Mouse (Mus musculus): ENCODE measurements at regions not wholly inside any gene's neighbourhood (a gene's known extent, or its start where the extent isn't known, plus 50 kb on each side); places are given as distances from the start of the nearest gene placed in this dataset.

- no peak overlapping the region for H3K27ac ChIP-seq (ENCODE audit: low read depth, low read length)
Measured at GRCm38 (mm10) chr10:115713896-115714295, 102.7 kb upstream of the Tspan8 start.

GRCm38 (mm10) chr10:115716178-115716577 lies 100.5 kb upstream of the Tspan8 start:
- Histone ChIP-seq H3K4me2 (ENCODE audit: low read depth) (no peak overlapping the region), H3K36me3 (ENCODE audit: insufficient read depth) (no peaks in the 10 kb centered on the region)
- ATAC-seq, result no peak

More at GRCm38 (mm10) chr10:115713896-115714295, 102.7 kb upstream of the Tspan8 start:
- 50% methylated on average over 6 of the region's 6 CpGs for WGBS
- Histone ChIP-seq H3K9ac (no peak overlapping the region), H3K4me1 (ENCODE audit: insufficient read depth) (0 out of 2 replicates have a peak, but pooled peaks cover 3% of the 10 kb centered on the region), H3K4me2 (ENCODE audit: low read depth) (no peak overlapping the region), H3K36me3 (ENCODE audit: insufficient read depth) (no peaks in the 10 kb centered on the region), H3K9me3 (ENCODE audit: low read length) (no peaks in the 10 kb centered on the region), H3K4me3 (ENCODE audit: low read depth, low read length) (no peak overlapping the region), H3K27me3 (ENCODE audit: insufficient read depth, low read length) (no peaks in the 10 kb centered on the region)
- DNase-seq (no peak), ATAC-seq (no peak)
- TF ChIP-seq CTCF (IDR thresholded peaks at IDR 0.05; ENCODE audit: low read depth), result no peak

GRCm38 (mm10) chr10:115717064-115717463 lies 99.6 kb upstream of the Tspan8 start:
- Histone ChIP-seq H3K4me3 (ENCODE audit: low read depth, low read length) (no peak overlapping the region), H3K27me3 (ENCODE audit: insufficient read depth, low read length) (no peaks in the 10 kb centered on the region), H3K9ac (no peak overlapping the region), H3K36me3 (ENCODE audit: insufficient read depth) (no peaks in the 10 kb centered on the region), H3K9me3 (ENCODE audit: low read length) (no peaks in the 10 kb centered on the region), H3K4me2 (ENCODE audit: low read depth) (no peak overlapping the region), H3K27ac (ENCODE audit: low read depth, low read length) (no peak overlapping the region), H3K4me1 (ENCODE audit: insufficient read depth) (0 out of 2 replicates have a peak, but pooled peaks cover 3% of the 10 kb centered on the region)
- no peak for ATAC-seq
- no peak for TF ChIP-seq CTCF (IDR thresholded peaks at IDR 0.05; ENCODE audit: low read depth)
- WGBS, result 96% methylated on average over 8 of the region's 8 CpGs
- no peak for DNase-seq

More at GRCm38 (mm10) chr10:115716178-115716577, 100.5 kb upstream of the Tspan8 start:
- H3K9me3 ChIP-seq (ENCODE audit: low read length), result no peaks in the 10 kb centered on the region
- H3K9ac ChIP-seq, result no peak overlapping the region
- no peak for TF ChIP-seq CTCF (IDR thresholded peaks at IDR 0.05; ENCODE audit: low read depth)
- DNase-seq, result no peak
- no peaks in the 10 kb centered on the region for H3K27me3 ChIP-seq (ENCODE audit: insufficient read depth, low read length)
- H3K27ac ChIP-seq (ENCODE audit: low read depth, low read length), result no peak overlapping the region
- H3K4me1 ChIP-seq (ENCODE audit: insufficient read depth), result 0 out of 2 replicates have a peak, but pooled peaks cover 3% of the 10 kb centered on the region
- 30% methylated on average over 9 of the region's 9 CpGs for WGBS
- H3K4me3 ChIP-seq (ENCODE audit: low read depth, low read length), result no peak overlapping the region

GRCm38 (mm10) chr10:115722589-115722988 lies 94.0 kb upstream of the Tspan8 start:
- no peak for TF ChIP-seq CTCF (IDR thresholded peaks at IDR 0.05; ENCODE audit: low read depth)

GRCm38 (mm10) chr10:115742634-115743347 lies 73.8 kb upstream of the Tspan8 start:
- ATAC-seq, result no peak
- H3K27me3 ChIP-seq (ENCODE audit: insufficient read depth, low read length), result no peaks in the 10 kb centered on the region
- 90% methylated on average over 10 of the region's 10 CpGs for WGBS
- no peak overlapping the region for H3K4me3 ChIP-seq (ENCODE audit: low read depth, low read length)
- no peaks in the 10 kb centered on the region for H3K9me3 ChIP-seq (ENCODE audit: low read length)
- no peaks in the 10 kb centered on the region for H3K4me1 ChIP-seq (ENCODE audit: insufficient read depth)
- no peak for DNase-seq
- H3K4me2 ChIP-seq (ENCODE audit: low read depth), result no peak overlapping the region
- no peak overlapping the region for H3K9ac ChIP-seq
- TF ChIP-seq CTCF (IDR thresholded peaks at IDR 0.05; ENCODE audit: low read depth), result no peak
- no peak overlapping the region for H3K27ac ChIP-seq (ENCODE audit: low read depth, low read length)
- H3K36me3 ChIP-seq (ENCODE audit: insufficient read depth), result no peaks in the 10 kb centered on the region

More at GRCm38 (mm10) chr10:115722589-115722988, 94.0 kb upstream of the Tspan8 start:
- Histone ChIP-seq H3K27ac (ENCODE audit: low read depth, low read length) (no peak overlapping the region), H3K27me3 (ENCODE audit: insufficient read depth, low read length) (no peaks in the 10 kb centered on the region), H3K9ac (no peak overlapping the region), H3K4me1 (ENCODE audit: insufficient read depth) (no peaks in the 10 kb centered on the region), H3K9me3 (ENCODE audit: low read length) (no peaks in the 10 kb centered on the region), H3K4me3 (ENCODE audit: low read depth, low read length) (no peak overlapping the region), H3K36me3 (ENCODE audit: insufficient read depth) (no peaks in the 10 kb centered on the region), H3K4me2 (ENCODE audit: low read depth) (no peak overlapping the region)
- DNase-seq (no peak), ATAC-seq (no peak)
- WGBS, result 91% methylated on average over 3 of the region's 3 CpGs

GRCm38 (mm10) chr10:115749844-115750243 lies 66.8 kb upstream of the Tspan8 start:
- no peak overlapping the region for H3K9ac ChIP-seq
- WGBS, result 38% methylated on average over 2 of the region's 2 CpGs
- H3K27ac ChIP-seq (ENCODE audit: low read depth, low read length), result no peak overlapping the region
- DNase-seq, result no peak
- H3K27me3 ChIP-seq (ENCODE audit: insufficient read depth, low read length), result no peaks in the 10 kb centered on the region
- no peaks in the 10 kb centered on the region for H3K9me3 ChIP-seq (ENCODE audit: low read length)
- TF ChIP-seq CTCF (IDR thresholded peaks at IDR 0.05; ENCODE audit: low read depth), result no peak
- no peaks in the 10 kb centered on the region for H3K4me1 ChIP-seq (ENCODE audit: insufficient read depth)
- no peak for ATAC-seq
- no peak overlapping the region for H3K4me2 ChIP-seq (ENCODE audit: low read depth)
- H3K36me3 ChIP-seq (ENCODE audit: insufficient read depth), result no peaks in the 10 kb centered on the region
- H3K4me3 ChIP-seq (ENCODE audit: low read depth, low read length), result no peak overlapping the region

- H3K36me3 ChIP-seq (ENCODE audit: insufficient read depth), result no peaks in the 10 kb centered on the region
- no peak overlapping the region for H3K4me2 ChIP-seq (ENCODE audit: low read depth)
- no peak overlapping the region for H3K27ac ChIP-seq (ENCODE audit: low read depth, low read length)
- no peak overlapping the region for H3K4me3 ChIP-seq (ENCODE audit: low read depth, low read length)
- TF ChIP-seq CTCF (IDR thresholded peaks at IDR 0.05; ENCODE audit: low read depth), result no peak
- DNase-seq, result no peak
- H3K9me3 ChIP-seq (ENCODE audit: low read length), result no peaks in the 10 kb centered on the region
- no peaks in the 10 kb centered on the region for H3K27me3 ChIP-seq (ENCODE audit: insufficient read depth, low read length)
- H3K4me1 ChIP-seq (ENCODE audit: insufficient read depth), result no peaks in the 10 kb centered on the region
- no peak for ATAC-seq
- no peak overlapping the region for H3K9ac ChIP-seq
- 48% methylated on average over 5 of the region's 5 CpGs for WGBS
Measured at GRCm38 (mm10) chr10:115750250-115750649, 66.4 kb upstream of the Tspan8 start.

All from forebrain, postnatal 0 days (tissue).